Mouse (Mus musculus): ENCODE measurements around the gene Chsy1.

DNA sequence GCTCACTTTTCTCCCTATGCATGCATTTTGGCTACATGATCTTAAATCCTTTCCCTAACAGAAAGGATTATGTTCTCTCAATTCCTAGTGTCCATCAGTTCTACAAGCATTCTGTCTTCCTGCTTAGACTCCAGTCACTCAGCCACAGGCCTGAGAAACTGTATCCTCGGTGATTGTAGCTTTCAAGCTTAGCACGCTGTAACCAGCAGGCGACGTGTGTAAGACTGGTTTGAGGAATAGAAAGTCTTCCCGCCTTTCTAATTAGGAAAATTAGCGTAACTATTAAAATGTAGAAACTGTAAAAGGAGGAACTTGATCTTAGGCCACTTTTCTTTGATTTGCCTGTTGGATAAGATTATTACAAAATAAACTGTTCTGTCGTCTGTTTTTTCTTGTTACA is 9.5 kb downstream of the Chsy1 start:
- TF ChIP-seq CTCF (IDR thresholded peaks at IDR 0.05; ENCODE audit: low read depth): no peak
- TF ChIP-seq EP300 (IDR thresholded peaks at IDR 0.05; ENCODE audit: low read depth): no peak

All from liver, embryonic 14.5 days (tissue).